ENCODE assay signal across 19 mouse cellular contexts in the genomic region with DNA sequence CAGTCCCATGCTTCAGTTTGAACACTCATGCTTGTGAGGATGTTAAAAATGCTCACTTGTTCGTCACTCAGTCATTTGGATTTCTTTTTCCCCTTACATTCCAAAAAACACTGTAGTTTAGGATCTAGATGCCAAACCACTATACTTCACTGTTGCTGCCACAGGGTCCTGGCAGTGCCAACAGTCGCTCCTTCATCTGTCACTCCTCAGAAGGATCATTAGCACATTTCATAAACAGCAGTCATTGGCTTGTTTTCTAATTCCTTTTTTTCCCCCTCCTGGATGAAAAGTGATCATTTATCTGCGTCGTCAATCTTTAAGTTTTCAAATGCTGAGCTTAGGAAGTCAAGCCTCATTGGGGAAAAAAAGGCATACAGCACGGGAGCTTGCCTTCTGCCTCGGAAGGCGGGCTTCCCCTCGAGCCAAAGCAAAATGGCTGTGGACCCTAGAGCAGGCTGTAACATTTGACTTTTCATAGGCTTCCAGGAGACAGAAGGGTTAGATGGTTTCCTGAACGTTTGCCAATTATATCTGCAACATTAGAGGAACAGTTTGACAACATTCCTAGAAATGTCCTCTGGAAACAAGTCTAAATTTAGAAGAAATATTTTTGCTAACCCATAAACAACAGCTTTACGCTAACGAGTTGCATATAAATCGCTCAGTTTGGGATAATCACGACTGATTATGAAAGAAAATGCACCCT.
DNase-seq lines count a peak whose midpoint lies in the region; ATAC-seq and TF ChIP-seq lines count a peak whose summit lies in the region.
"Had no signal": no experiment of that assay in that cellular context is flagged by ENCODE, and none has a peak within 500 bp of the region (broad histone marks: within the 10 kb centered on the region; RNA-seq: fewer than 3 reads in every experiment).

No protein-coding gene starts in this region.

- H3K36me3 ChIP-seq in hindbrain, postnatal 0 days (ENCODE audit: insufficient read depth, low read length): no peaks in the 10 kb centered on the region
- no peaks in the 10 kb centered on the region for H3K36me3 ChIP-seq in hindbrain, embryonic 11.5 days (ENCODE audit: control insufficient read depth, insufficient read depth, low read length)
- H3K36me3 ChIP-seq: heart, embryonic 13.5 days; hindbrain, embryonic 10.5 days had no signal

- H3K9me3 ChIP-seq in hindbrain, postnatal 0 days (ENCODE audit: low read length): no peaks in the 10 kb centered on the region
- no peaks in the 10 kb centered on the region for H3K9me3 ChIP-seq in hindbrain, embryonic 11.5 days (ENCODE audit: control insufficient read depth, low read length)

- H3K4me1 ChIP-seq in hindbrain, postnatal 0 days (ENCODE audit: insufficient read depth, low read length): no peaks in the 10 kb centered on the region
- H3K4me1 ChIP-seq in hindbrain, embryonic 11.5 days (replicated peaks; ENCODE audit: control insufficient read depth, insufficient read depth, low read length): no peaks in the 10 kb centered on the region
- H3K4me1 ChIP-seq: heart, embryonic 13.5 days; hindbrain, embryonic 10.5 days had no signal

- H3K27me3 ChIP-seq in hindbrain, postnatal 0 days (ENCODE audit: insufficient read depth, low read length): no peaks in the 10 kb centered on the region
- no peaks in the 10 kb centered on the region for H3K27me3 ChIP-seq in hindbrain, embryonic 11.5 days (ENCODE audit: control insufficient read depth, insufficient read depth, low read length)
- H3K27me3 ChIP-seq: CH12.LX; heart, embryonic 13.5 days had no signal

- no peak overlapping the region for H3K4me3 ChIP-seq in hindbrain, postnatal 0 days (ENCODE audit: low read length)
- H3K4me3 ChIP-seq in hindbrain, embryonic 11.5 days (ENCODE audit: low read depth, low read length): no peak overlapping the region
- H3K4me3 ChIP-seq: heart, embryonic 13.5 days; hindbrain, embryonic 10.5 days had no signal

- TF ChIP-seq CTCF in hindbrain, postnatal 0 days (IDR thresholded peaks at IDR 0.05; ENCODE audit: low read depth): no peak

- no peak for ATAC-seq in hindbrain, postnatal 0 days
- no peak for ATAC-seq in hindbrain, embryonic 11.5 days (ENCODE audit: low FRiP score)

- H3K9ac ChIP-seq in hindbrain, postnatal 0 days (replicated peaks; ENCODE audit: low read length): no peak overlapping the region
- no peak overlapping the region for H3K9ac ChIP-seq in hindbrain, embryonic 11.5 days (ENCODE audit: low read depth, low read length)
- H3K9ac ChIP-seq: heart, embryonic 13.5 days had no signal

- peak; percentile 18 for DNase-seq in cerebellum, adult 9-10 months
- no peak for DNase-seq in cerebellum, adult 8-10 months
- DNase-seq in hindbrain, postnatal 0 days (ENCODE audit: low spot score): peak; percentile 29
- no peak for DNase-seq in hindbrain, embryonic 11.5 days (ENCODE audit: low spot score)
- DNase-seq in lung, postnatal 10 days: peak; percentile 7
- no peak for DNase-seq in lung, postnatal 25 days (ENCODE audit: low spot score)
- no peak for DNase-seq in thymus, postnatal 0 days (ENCODE audit: low spot score)
- no peak for DNase-seq in left cerebral cortex, postnatal 36 days (ENCODE audit: low spot score in 2 of 2)
- DNase-seq: adrenal gland, postnatal 36 days; cerebellum, adult 11 months; kidney, postnatal 10 days; layer of hippocampus, adult 9-11 months; midbrain, embryonic 14.5 days; right cerebral cortex, postnatal 4 days; thymus, adult 2 months had no signal

- peak overlapping the region; percentile 19 for H3K4me2 ChIP-seq in hindbrain, postnatal 0 days (ENCODE audit: low read depth, low read length)
- H3K4me2 ChIP-seq in hindbrain, embryonic 11.5 days (replicated peaks; ENCODE audit: low read depth, low read length): no peak overlapping the region
- H3K4me2 ChIP-seq: heart, embryonic 13.5 days; liver, embryonic 11.5 days had no signal

- 49% methylated on average over 13 of the region's 13 CpGs for WGBS in hindbrain, postnatal 0 days
- 70% methylated on average over 13 of the region's 13 CpGs for WGBS in hindbrain, embryonic 11.5 days

- intact Hi-C loops in left cerebral cortex, postnatal 36 days (cut with DNase I): no loop called here

- H3K27ac ChIP-seq in hindbrain, postnatal 0 days: no peak overlapping the region
- no peak overlapping the region for H3K27ac ChIP-seq in hindbrain, embryonic 11.5 days (ENCODE audit: low read depth, low read length)
- H3K27ac ChIP-seq: heart, embryonic 13.5 days; hindbrain, embryonic 10.5 days had no signal

Comparison
In these comparisons a context has a peak if more than half of its experiments do, and no peak if none do; other contexts are left out.
1. DNase-seq: peak in cerebellum, adult 9-10 months (single experiment), hindbrain, postnatal 0 days (single experiment) and lung, postnatal 10 days (single experiment); none in cerebellum, adult 8-10 months (single experiment), hindbrain, embryonic 11.5 days (single experiment), lung, postnatal 25 days (single experiment), thymus, postnatal 0 days (single experiment) and left cerebral cortex, postnatal 36 days (0 of 2).